Mouse (Mus musculus) cerebellum, adult 2 months (tissue): ENCODE results near the gene Sel1l3. TPM values are rescaled to one million over a fixed set of nuclear protein-coding genes. Genes with fewer than 3 reads are reported as not detected.

ENCODE experiments used
- DNase-seq, 2 experiments: peaks; one replicate each; pipeline ENCODE4 v3.0.0; 2021
- H3K27ac ChIP-seq: fragments of 200-500 bp; 2 replicates; pipeline ENCODE4 v1.5.1; 2012; ENCODE audit warnings: low read length, control low read depth, inconsistent platforms; ENCODE audit not compliant: insufficient read depth
- H3K27me3 ChIP-seq: fragments of 200-500 bp; 2 replicates; pipeline ENCODE4 v1.6.1; 2012; ENCODE audit warnings: inconsistent platforms, mild to moderate bottlenecking, low read length, moderate library complexity; ENCODE audit not compliant: control insufficient read depth, insufficient read depth
- H3K4me1 ChIP-seq: fragments of 200-500 bp; 2 replicates; pipeline ENCODE4 v1.6.1; 2011; ENCODE audit warnings: low read length; ENCODE audit not compliant: control insufficient read depth, insufficient read depth
- H3K4me3 ChIP-seq: fragments of 200-500 bp; replicated peaks from 2 replicates; pipeline ENCODE3; 2011; ENCODE audit warnings: mild to moderate bottlenecking, low read depth, low read length, control low read depth; ENCODE audit not compliant: insufficient read depth
- CTCF ChIP-seq: fragments of 200-500 bp; IDR thresholded peaks from 2 replicates; pipeline ENCODE4 v1.5.1; 2011; ENCODE audit warnings: low read depth, mild to moderate bottlenecking, control low read depth, low read length, moderate library complexity, borderline replicate concordance; ENCODE audit not compliant: insufficient read depth
- POLR2A ChIP-seq: fragments of 200-500 bp; IDR thresholded peaks from 2 replicates; pipeline ENCODE4 v1.6.1; 2011; ENCODE audit warnings: low read length, control low read depth, borderline replicate concordance; ENCODE audit not compliant: insufficient read depth
- WGBS: fragments of 180-500 bp; shearing (Covaris S2); methylation state at CpG from one replicate; pipeline ENCODE4 v1.1.7; 2018; 5-methylcytosine and 5-hydroxymethylcytosine counted together
- polyA plus RNA-seq: library from polyadenylated mRNA; depleted of rRNA; stranded (reverse); fragments of >200 nt; gene quantifications from 2 replicates; pipeline ENCODE4 v1.2.3, GENCODE M21; 2012; rRNA removed

The Sel1l3 gene
- polyA plus RNA-seq: 70.8 and 85.1 TPM in 2 replicates

- peak within 1 kb of the TSS; percentile 89 for H3K27ac ChIP-seq
- 1% methylated on average over 28 of the region's 29 CpGs for WGBS
- peaks cover 11% of the 10 kb centered on the region for H3K4me1 ChIP-seq
- TF ChIP-seq CTCF (no peak), POLR2A (no peak)
- peak within 1 kb of the TSS; percentile 99 for H3K4me3 ChIP-seq
- DNase-seq: peak; percentile 77 to 82
- no peaks in the 10 kb centered on the region for H3K27me3 ChIP-seq
These were observed at the start of gene Sel1l3 for GRCm38 (mm10) chr5:53213711-53214352. Gene Sel1l3 (minus strand): TSS chr5:53213927.

DNA sequence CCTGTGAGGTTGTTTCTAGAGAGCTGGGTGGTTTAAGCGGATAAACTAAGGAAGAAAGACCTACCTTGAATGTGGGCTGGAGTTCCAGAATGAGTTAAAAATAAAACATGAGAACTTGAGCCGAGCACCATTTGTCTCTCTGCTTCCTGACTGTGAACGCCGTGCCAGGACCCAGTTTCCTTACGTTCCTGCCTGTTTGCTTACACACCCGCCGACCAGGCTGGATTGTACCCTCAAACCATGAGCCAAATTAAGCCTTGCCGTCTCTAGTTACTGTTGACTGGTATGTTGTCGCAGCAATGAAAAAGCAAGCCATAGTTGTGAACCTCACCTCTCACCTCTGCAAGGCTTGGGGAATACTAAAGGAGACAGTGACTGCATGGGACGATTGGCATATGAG is 48.3 kb upstream of the Sel1l3 start:
- no peak for DNase-seq
- WGBS: 76% methylated on average over 10 of the region's 10 CpGs
- Histone ChIP-seq H3K4me3 (no peak overlapping the region), H3K27ac (no peak overlapping the region), H3K4me1 (peaks cover 3% of the 10 kb centered on the region; the same call in 1 of the 2 replicates), H3K27me3 (no peaks in the 10 kb centered on the region)
- TF ChIP-seq CTCF (no peak), POLR2A (no peak)

GRCm38 (mm10) chr5:53259894-53260293 is 46.2 kb upstream of the Sel1l3 start:
- DNase-seq: no peak
- H3K27ac ChIP-seq: no peak overlapping the region
- TF ChIP-seq CTCF: no peak
- no peak for TF ChIP-seq POLR2A

GRCm38 (mm10) chr5:53258038-53258786 is 44.5 kb upstream of the Sel1l3 start:
- H3K27me3 ChIP-seq: no peaks in the 10 kb centered on the region
- H3K4me3 ChIP-seq: peak overlapping the region; percentile 72
- no peak overlapping the region for H3K27ac ChIP-seq
- TF ChIP-seq CTCF: peak; percentile 10; the same call in 1 of the 2 replicates
- no peak for TF ChIP-seq POLR2A
- peaks cover 3% of the 10 kb centered on the region; the same call in 1 of the 2 replicates for H3K4me1 ChIP-seq
- WGBS: 6% methylated on average over 29 of the region's 29 CpGs
- DNase-seq: peak; percentile 39 to 54

More at GRCm38 (mm10) chr5:53259894-53260293, 46.2 kb upstream of the Sel1l3 start:
- H3K4me3 ChIP-seq: no peak overlapping the region
- peaks cover 3% of the 10 kb centered on the region; the same call in 1 of the 2 replicates for H3K4me1 ChIP-seq
- 75% methylated on average over 5 of the region's 5 CpGs for WGBS
- no peaks in the 10 kb centered on the region for H3K27me3 ChIP-seq

- TF ChIP-seq POLR2A: no peak
- TF ChIP-seq CTCF: no peak
- H3K4me3 ChIP-seq: no peak overlapping the region
- no peak for DNase-seq
- no peak overlapping the region for H3K27ac ChIP-seq
- 62% methylated on average over 3 of the region's 3 CpGs for WGBS
- peaks cover 5% of the 10 kb centered on the region for H3K4me1 ChIP-seq
- no peaks in the 10 kb centered on the region for H3K27me3 ChIP-seq
These were observed 41.1 kb upstream of the Sel1l3 start for GRCm38 (mm10) chr5:53254821-53255220.

- WGBS: 76% methylated on average over 5 of the region's 5 CpGs
- TF ChIP-seq POLR2A (no peak), CTCF (no peak)
- no peak overlapping the region for H3K4me3 ChIP-seq
- H3K27me3 ChIP-seq: no peaks in the 10 kb centered on the region
- no peak overlapping the region for H3K27ac ChIP-seq
- DNase-seq: no peak
- H3K4me1 ChIP-seq: peaks cover 5% of the 10 kb centered on the region
These were observed 40.4 kb upstream of the Sel1l3 start for GRCm38 (mm10) chr5:53254154-53254553.

DNA sequence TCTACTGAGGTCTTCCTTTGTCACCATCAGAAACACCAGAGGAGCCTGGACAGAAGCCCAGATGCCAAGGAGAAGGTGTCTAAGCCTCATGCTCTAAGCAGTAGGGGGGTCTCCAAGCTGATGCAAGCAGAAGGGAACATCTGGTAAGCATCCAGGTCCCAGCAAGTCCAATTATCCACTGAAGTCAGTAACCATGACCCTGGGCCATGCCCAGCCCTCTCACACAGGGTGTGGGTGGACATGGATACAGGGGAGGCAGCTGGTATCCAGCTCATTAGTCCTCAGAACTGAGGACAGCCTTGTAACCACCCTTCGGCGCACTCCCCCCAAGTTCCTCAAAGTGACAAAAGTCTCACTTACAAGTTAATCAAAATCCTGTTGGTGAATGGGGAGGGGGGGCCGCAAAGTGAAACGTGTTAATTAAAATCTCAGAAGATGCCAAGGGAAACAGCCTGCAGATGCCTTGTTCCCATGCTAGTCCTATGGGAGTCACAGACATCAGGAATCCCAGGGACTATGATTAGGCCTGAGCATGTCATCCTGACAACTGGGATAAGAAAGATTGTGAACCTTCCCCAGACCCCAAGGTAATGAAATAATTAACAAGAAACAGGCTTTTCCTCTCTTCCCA is 35.8 kb upstream of the Sel1l3 start:
- TF ChIP-seq CTCF (no peak), POLR2A (no peak)
- DNase-seq: no peak
- H3K27me3 ChIP-seq: no peaks in the 10 kb centered on the region
- peaks cover 3% of the 10 kb centered on the region for H3K4me1 ChIP-seq
- 52% methylated on average over 4 of the region's 4 CpGs for WGBS
- H3K4me3 ChIP-seq: no peak overlapping the region
- no peak overlapping the region for H3K27ac ChIP-seq

GRCm38 (mm10) chr5:53248499-53248898 is 34.8 kb upstream of the Sel1l3 start:
- no peak for TF ChIP-seq CTCF
- no peak for TF ChIP-seq POLR2A
- Histone ChIP-seq H3K4me1 (peaks cover 3% of the 10 kb centered on the region), H3K27me3 (no peaks in the 10 kb centered on the region), H3K4me3 (no peak overlapping the region), H3K27ac (no peak overlapping the region)
- DNase-seq: no peak
- WGBS: 70% methylated on average over 11 of the region's 11 CpGs
